Mouse (Mus musculus) frontal cortex, adult (tissue): Measurements from ENCODE around the gene Mgat5.

Experiments used
- ATAC-seq: cut with Nextera tagmentation; 2 replicates; pipeline ENCODE4 v1.9.2; 2017; ENCODE audit warnings: mild to moderate bottlenecking, moderate library complexity, mixed read lengths; ENCODE audit not compliant: low TSS enrichment

Mgat5 gene

DNA sequence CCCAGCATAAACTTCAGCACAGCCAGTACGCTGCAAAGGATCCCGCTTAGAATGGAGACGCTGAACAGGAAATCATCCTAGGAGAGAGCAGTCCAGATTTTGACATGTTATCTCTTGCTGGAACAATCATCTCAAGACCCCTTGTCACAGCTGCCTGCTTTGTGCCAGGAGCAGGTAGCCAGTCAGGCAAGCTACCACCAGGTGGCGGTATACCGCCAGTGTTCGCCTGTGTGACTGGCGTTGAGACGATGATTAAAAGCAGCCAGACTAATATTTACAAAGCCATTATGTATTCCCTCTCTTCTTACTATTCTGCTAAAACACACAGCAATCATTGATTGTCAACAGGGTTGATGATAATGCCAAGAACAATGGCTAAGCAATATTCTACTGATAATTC is 295.4 kb downstream of the Mgat5 start:
- peak; percentile 81 for ATAC-seq

DNA sequence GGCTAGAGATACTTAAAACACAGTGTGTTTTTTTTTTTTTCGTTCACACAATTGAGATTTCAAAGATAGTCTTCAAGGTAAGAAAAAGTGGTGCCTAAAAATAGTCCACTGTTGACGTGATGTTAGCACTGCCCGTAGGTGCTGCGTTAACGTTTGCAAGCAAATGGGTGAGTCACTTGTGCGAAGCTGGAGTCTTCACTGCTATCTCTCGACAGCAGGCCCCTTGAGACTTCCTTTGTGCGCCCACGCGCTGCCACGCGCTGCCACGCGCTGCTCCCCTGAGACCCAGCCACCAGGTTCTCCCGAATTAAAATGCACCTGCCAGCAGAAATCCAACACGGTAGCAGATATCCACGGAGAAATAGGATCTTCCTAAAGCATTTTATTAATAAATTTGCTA is 295.9 kb downstream of the Mgat5 start:
- peak; percentile 68; the same call in 1 of the 2 replicates for ATAC-seq

DNA sequence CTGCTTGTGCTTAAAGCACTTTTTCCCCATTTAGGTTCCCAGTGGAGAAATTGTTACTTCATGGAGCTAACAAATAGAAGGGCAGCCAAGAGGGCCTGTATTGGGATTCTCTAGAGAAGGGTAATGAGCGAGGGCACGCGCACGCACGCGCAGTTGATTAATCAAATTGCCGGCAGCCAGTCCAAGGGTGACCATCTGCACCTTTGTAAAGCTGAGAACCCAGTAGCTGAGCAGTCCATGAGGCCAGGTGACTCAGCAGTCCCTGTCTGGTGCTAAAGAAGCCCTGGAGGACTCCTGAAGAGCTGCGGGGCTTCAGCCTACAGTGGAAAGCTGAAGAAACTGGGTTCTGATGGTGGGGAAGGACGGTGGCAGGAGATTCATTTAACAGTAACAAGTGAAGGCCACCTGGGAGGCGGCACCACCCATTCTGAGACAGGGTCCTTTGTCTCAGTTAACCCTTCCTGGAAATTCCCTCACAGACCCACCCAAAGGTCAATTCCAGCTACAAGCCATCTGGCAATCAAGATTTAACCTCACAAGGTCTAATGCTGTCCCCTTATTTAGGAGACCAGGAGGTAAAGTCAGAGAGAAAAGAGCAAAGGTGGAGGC is 302.3 kb downstream of the Mgat5 start:
- no peak for ATAC-seq

DNA sequence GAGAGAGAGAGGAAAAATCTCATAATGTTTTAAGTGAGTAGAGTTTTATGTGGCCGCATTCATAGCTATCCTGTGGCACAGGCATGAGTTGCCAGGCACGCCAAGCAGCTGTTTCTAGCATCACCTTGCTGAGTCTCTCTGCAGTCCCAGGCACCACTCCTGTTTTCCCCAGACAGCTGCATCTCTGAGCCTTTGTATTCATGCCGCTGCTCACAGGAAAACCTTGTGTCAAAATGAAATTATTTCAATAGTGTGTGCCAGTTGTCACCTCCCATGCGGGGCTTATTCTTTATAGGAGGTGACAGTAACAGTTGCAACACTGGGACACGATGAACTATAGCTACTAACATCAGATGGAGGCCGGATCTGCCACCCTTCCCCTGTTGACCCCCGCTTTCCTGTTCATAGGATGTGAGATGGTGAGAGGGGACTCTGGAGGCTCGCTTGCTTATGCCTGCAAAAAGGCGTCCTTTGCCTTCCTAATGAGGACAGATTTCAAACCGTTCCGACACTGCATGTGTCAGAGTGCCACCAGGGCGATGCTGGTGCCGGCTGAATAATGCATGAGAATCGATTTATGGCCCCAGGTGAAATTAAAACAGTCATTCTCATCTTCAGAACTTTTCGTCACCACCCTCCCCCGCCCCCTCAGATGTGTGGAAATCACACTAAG is 303.4 kb downstream of the Mgat5 start:
- no peak for ATAC-seq

DNA sequence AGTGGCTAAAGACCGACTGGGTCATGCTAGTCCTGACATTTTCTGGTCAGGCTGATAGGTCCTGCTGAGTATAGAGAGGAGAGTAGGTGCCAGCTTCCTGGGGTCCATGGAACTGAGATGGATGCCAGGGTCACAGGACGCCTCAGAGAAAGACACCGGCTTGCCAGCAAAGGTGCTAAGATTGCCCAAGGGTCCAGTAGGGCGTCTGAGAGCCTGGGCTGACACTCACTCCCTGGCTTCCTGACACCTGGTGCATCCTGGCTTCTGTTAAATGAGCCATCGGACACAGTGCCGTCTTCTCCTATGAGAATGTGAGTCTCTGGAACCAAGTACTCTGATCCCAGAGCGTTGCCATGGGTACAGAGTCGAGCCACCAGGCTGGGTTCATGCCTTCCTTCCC is 304.1 kb downstream of the Mgat5 start:
- no peak for ATAC-seq

DNA sequence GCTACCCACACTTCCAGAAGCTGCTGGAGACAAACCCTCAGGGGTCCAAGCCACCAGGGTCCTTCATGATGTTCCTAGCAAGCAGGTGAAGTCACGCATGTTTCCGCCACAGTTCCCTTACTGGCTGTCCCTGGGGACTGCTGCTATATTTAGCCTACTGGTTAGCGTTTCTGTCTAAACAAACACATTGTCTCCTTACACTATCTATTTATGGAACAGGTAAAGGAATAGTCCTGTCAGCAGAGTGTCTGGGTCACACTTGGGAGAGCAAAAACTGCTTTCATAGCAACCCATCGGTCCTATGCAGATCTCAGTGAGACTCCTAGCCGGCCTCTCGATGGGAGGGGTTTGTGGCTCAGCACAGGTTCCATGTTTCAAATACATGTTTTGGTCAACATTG is 306.5 kb downstream of the Mgat5 start:
- no peak for ATAC-seq

DNA sequence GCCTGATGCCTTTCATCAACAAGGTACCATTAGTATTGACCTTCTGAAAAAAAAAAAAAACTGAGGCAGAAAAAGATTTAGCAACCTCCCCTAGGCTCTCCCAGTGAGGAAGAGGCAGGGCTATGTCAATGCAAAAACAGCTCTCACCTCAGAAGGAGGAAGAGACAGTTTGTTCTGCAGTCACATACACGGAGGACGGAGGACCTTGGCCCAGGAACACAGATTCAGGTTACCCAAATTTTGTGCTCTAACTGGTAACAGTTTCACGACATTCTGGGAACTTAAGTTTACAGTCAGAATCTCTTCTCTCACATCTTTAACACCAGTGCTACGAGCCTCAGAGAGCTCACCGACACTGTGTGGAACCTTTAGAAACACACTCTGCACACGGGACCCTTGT is 307.9 kb downstream of the Mgat5 start:
- ATAC-seq = no peak

DNA sequence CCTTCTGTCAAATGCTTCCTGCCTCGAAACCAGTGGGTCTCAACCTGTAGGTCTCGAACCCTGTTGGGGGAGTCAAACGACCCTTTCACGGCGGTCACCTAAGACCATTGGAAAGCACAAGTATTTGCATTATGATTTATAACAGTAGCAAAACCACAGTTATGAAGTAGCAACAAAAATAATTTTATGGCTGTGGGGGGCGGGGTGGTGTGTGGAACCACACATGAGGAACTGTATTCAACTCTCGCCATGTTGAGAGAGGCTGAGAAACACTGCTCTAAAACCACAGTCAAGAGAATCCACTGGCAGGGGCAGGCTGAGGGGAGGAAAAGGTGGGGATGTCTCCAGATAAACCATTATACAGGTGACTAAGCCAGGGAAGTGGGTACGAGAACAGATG is 308.3 kb downstream of the Mgat5 start:
- no peak for ATAC-seq

DNA sequence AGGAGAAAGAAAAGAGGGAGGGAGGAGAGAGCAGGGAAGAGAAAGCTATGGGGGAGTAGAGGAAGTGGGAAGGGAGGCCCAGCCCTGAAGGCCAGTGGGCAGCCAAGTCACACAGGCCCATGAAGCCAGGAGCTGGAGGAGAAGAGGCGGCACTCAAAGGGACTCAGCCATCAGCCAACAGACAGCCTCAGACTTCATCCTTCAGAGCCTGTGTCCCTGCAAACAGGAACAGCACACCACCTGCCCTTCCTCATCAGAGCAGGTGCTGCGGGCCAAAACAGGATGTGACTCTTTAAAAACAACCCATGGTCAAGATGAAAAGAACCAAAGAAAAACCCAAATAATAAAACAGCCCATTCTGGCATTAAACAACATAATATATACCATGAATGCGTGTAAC is 308.8 kb downstream of the Mgat5 start:
- ATAC-seq = no peak

DNA sequence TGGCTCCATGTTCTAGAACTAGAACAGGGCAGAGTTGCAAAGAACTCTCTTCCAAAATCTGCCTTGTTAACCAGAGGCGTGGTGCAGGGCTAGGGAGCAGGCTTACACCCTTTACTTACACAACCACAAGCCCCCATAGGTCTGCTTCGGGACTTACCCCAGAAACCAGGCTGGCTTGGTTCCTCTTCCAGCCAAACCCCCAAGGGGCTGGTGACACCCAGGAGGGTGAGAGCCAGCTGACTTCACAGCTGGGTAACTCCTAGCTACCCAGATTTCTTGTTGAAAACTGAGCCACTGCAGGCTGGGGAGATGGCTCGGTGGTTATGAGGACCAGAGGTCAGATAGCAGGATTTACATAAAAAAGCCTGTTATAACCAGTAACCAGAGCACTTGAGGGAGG is 309.7 kb downstream of the Mgat5 start:
- no peak for ATAC-seq

DNA sequence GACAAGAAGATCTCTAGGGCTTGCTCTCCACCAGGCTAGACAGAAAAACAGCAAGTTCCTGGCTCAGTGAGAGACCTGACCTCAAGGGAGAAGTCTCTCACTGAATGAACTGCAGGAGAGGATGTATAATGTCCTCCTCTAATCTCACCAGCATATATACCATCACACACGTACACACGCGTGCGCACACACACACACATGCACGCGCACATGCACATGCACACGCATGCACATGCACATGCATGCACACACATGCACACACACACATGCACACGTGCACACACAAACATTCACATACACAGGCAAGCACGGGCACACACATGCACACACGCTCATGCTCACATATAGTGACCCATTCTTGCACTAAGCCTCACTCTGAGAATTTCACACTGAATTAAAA is 310.1 kb downstream of the Mgat5 start:
- no peak for ATAC-seq

DNA sequence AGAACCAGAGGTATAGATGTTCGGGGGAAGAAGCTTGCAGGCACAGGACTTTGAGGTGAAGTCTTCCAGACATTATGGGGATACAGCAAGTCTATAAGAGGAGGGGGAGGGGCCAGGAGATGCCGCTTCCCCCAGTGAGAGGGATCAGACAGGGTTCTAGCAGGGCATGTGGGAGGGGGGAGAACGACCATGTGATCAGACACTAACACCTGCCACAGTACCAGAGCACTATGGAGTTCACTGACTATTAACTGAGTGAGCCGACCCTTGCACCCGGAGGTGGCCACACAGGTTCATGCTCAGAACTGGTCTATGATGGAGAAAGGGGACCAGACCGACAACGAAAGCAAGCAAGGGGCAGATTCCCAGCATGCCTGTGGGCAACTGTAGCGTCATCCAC is 318.5 kb downstream of the Mgat5 start:
- no peak for ATAC-seq

DNA sequence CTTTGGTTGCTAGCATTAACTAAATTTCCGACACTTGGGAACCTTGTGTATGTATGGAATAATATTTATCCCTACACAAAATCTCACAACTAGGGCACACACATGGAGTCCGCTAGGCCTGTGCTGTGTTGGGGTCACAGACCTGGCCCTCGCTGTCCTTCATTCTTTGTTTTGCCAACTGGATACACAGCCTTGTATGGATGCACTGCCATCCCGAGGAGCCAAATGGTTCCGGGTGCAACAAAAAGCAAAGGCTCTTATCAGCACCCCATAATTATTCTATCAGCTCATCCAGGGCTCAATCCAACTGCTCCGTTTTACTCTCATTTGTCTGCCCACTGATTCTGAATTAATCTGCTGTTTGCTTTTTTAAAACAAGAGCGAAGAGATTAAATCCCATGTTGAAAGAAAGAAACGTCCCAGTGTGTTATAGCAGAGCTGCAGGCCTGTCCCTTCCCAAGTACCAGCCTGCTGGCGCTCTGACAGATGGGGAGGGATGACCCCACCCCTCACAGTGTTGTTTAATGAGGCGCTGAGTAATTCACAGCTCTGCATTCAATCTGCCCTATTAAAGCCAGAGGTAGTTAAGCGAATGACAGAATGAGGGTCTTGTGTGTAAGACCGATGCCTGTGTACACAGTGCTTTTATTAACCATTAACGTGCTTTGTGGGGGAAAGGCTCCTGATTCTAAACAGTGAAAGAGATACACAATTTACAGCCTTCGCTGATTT is 326.2 kb downstream of the Mgat5 start:
- no peak for ATAC-seq

DNA sequence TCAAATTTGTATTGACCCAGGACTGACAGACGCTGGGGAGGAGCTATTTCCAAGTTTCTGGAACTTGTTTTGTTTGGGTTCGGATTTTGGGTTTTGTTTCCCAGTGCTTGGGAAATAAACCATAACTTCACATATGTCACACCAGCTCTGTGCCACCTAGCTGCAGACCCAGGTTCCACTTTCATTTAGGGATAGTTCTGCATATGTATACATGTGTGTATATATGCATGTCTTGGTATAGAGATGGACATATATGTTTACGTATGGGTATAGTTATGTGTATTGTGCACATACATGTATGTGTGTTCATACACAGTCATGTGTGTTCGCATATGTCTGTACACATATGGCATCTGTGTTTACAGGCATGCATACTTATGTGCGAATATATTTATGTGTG is 326.9 kb downstream of the Mgat5 start:
- ATAC-seq = no peak

DNA sequence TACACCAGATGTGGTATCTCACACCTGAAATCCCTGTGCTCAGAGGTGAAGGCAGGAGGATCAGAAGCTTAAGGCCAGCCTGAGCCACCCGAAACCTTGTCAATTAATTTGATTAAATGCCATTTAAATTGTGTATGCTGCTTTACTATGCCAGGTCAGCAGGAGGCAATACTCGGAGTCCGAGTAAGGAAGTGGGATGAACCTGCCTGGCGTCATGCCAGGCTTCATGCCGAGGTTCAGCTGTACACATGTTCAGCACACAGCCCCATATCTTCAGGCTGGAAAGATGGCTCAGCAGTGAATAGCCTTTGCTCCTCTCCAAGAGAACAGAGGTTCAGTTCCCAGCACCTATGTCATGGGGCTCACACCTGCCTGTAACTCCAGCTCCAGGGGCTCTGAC is 331.6 kb downstream of the Mgat5 start:
- ATAC-seq = no peak

DNA sequence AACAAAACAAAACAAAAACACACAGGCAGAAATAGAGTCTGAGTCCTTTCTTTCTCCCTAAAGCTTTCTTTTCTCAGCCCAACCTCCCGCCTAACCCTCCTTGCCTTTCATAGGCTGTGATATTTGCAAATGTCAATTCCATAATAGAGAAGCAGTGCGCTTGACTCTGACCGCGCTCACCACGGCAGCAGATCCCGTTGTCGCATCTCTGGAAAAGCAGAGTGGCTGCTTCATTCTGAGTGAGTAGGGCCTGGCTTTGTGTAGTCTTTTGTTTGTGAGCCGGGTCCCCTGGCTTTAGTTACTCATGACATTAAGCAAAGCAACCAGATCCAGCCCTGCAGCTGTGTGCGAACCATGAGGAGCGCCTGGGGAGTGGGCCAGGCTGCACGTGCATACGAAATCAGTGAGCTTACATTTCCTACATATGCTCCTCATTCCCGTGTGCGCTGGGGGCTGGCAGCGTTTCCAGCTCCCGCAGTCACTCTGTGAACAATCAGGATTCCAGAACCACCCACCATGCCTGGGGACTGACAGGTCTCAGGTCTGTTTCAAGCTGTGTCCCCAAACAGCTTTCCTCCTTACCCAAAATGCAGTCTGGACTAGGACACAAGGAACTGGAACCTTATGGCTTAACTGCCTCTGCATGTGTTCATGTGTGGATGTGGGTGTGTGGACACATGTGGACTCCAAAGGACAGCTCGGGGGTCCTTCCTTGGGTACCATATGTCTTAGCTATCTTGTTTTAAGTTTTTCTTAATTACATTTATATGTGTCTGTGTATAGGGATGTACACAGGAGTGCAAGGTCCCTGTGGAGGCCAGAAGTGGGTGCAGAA is 332.6 kb downstream of the Mgat5 start:
- peak; percentile 82 for ATAC-seq
